Mouse (Mus musculus): Measurements from ENCODE around the gene Atp6v0b. TPM values are rescaled to one million over a fixed set of nuclear protein-coding genes. Genes with fewer than 3 reads are reported as not detected.
A peak's percentile ranks its signal among the peaks of the same experiment; 100 is the strongest.

Gene Atp6v0b
- polyA plus RNA-seq, 2 experiments, result 224 to 262 TPM

DNA sequence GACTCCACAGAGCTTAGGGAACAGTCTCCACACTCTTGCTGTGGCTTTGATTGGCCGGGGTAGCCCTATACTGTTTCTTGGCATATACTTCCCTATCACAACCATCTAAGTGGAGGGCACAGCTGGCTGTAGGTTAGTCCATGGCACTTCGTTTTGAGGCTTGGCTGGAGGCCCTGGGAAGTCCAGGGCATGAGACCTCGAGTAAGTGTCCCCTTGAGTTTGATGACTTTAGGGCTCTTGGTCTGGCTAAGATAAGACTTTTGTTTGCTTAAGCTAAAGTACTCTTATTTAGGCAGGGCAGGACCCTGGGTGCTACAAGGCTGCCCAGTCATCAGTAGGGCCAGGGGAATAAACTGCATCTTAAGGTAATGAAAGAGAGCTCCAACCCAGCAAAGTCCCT lies 11.0 kb upstream of the Atp6v0b start:
- WGBS, result 81% methylated on average over 3 of the region's 3 CpGs
- no peak for DNase-seq (ENCODE audit: low spot score)
- no peak for ATAC-seq (ENCODE audit: low FRiP score, low read depth)
- Histone ChIP-seq H3K36me3 (ENCODE audit: control insufficient read depth, insufficient read depth, low read length) (peaks cover 85% of the 10 kb centered on the region), H3K4me3 (replicated peaks; ENCODE audit: low read length) (no peak overlapping the region), H3K4me2 (replicated peaks; ENCODE audit: low read depth, low read length, severe bottlenecking) (no peak overlapping the region), H3K9ac (ENCODE audit: low read depth, low read length, severe bottlenecking) (no peak overlapping the region), H3K9me3 (ENCODE audit: control insufficient read depth, low read length) (no peaks in the 10 kb centered on the region), H3K27ac (replicated peaks; ENCODE audit: low read depth, low read length) (no peak overlapping the region), H3K4me1 (ENCODE audit: control insufficient read depth, insufficient read depth, low read length) (no peaks in the 10 kb centered on the region), H3K27me3 (ENCODE audit: control insufficient read depth, insufficient read depth, low read length) (no peaks in the 10 kb centered on the region)
- no peak for TF ChIP-seq POLR2A (IDR thresholded peaks at IDR 0.05; ENCODE audit: borderline replicate concordance, extremely low read depth, insufficient read depth, insufficient read length)

- Histone ChIP-seq H3K27ac (replicated peaks; ENCODE audit: low read depth, low read length) (no peak overlapping the region), H3K9ac (ENCODE audit: low read depth, low read length, severe bottlenecking) (no peak overlapping the region), H3K4me3 (replicated peaks; ENCODE audit: low read length) (no peak overlapping the region), H3K36me3 (ENCODE audit: control insufficient read depth, insufficient read depth, low read length) (peaks cover 65% of the 10 kb centered on the region), H3K4me1 (ENCODE audit: control insufficient read depth, insufficient read depth, low read length) (peaks cover 3% of the 10 kb centered on the region; the same call in 1 of the 2 replicates), H3K27me3 (ENCODE audit: control insufficient read depth, insufficient read depth, low read length) (no peaks in the 10 kb centered on the region), H3K4me2 (replicated peaks; ENCODE audit: low read depth, low read length, severe bottlenecking) (no peak overlapping the region), H3K9me3 (ENCODE audit: control insufficient read depth, low read length) (no peaks in the 10 kb centered on the region)
- DNase-seq (ENCODE audit: low spot score) (no peak), ATAC-seq (ENCODE audit: low FRiP score, low read depth) (no peak)
- no peak for TF ChIP-seq POLR2A (IDR thresholded peaks at IDR 0.05; ENCODE audit: borderline replicate concordance, extremely low read depth, insufficient read depth, insufficient read length)
- WGBS, result 96% methylated on average over 6 of the region's 6 CpGs
These were observed 8.9 kb upstream of the Atp6v0b start for GRCm38 (mm10) chr4:117896031-117896430.

DNA sequence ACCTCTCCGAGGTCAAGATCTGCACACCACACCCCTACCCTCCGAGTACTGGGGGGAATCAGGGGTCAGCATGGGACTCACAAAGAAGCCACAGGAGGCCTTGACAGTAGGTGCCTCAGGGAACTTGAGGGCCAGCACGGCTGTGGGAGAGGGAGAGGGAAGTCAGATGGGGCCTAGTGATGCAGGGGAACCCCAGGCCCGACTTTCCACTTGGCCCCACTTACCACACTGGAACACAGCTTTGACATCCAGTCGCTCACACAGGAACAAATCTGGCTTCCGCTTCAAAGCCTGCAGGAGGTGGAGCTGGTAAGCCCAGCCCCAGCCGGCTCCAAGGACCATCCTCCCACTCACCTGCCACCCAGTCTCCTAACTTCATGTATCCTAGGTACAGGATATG lies 8.2 kb upstream of the Atp6v0b start:
- no peaks in the 10 kb centered on the region for H3K9me3 ChIP-seq (ENCODE audit: control insufficient read depth, low read length)
- DNase-seq (ENCODE audit: low spot score) (no peak), ATAC-seq (ENCODE audit: low FRiP score, low read depth) (no peak)
- peaks cover 6% of the 10 kb centered on the region; the same call in 1 of the 2 replicates for H3K4me1 ChIP-seq (ENCODE audit: control insufficient read depth, insufficient read depth, low read length)
- H3K36me3 ChIP-seq (ENCODE audit: control insufficient read depth, insufficient read depth, low read length), result peaks cover 58% of the 10 kb centered on the region
- no peak overlapping the region for H3K4me2 ChIP-seq (replicated peaks; ENCODE audit: low read depth, low read length, severe bottlenecking)
- 81% methylated on average over 7 of the region's 7 CpGs for WGBS
- no peak overlapping the region for H3K27ac ChIP-seq (replicated peaks; ENCODE audit: low read depth, low read length)
- TF ChIP-seq POLR2A (IDR thresholded peaks at IDR 0.05; ENCODE audit: borderline replicate concordance, extremely low read depth, insufficient read depth, insufficient read length), result no peak
- no peak overlapping the region for H3K9ac ChIP-seq (ENCODE audit: low read depth, low read length, severe bottlenecking)
- no peaks in the 10 kb centered on the region for H3K27me3 ChIP-seq (ENCODE audit: control insufficient read depth, insufficient read depth, low read length)
- no peak overlapping the region for H3K4me3 ChIP-seq (replicated peaks; ENCODE audit: low read length)

DNA sequence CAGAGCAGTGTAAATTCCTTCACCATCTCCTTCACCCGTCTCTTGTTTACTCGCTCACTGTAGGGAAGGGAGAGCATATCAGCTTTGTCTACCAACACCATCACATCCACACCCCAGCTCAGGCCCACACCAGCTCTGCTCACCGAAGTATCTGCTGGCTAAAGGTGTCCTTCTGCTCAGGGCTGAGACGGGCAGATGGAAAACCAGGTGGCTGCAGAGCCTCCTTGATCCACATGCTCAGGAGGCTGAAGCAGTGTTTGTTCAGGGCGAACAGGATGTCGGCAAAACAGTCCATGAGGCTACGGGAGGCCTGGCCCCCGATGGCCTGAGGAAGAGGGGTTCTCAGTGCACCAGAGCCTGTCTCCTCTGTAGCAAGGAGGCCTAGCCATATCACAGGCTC lies 7.5 kb upstream of the Atp6v0b start:
- ATAC-seq (ENCODE audit: low FRiP score, low read depth) (no peak), DNase-seq (ENCODE audit: low spot score) (no peak)
- WGBS, result 90% methylated on average over 8 of the region's 8 CpGs
- Histone ChIP-seq H3K27ac (replicated peaks; ENCODE audit: low read depth, low read length) (no peak overlapping the region), H3K9me3 (ENCODE audit: control insufficient read depth, low read length) (no peaks in the 10 kb centered on the region), H3K9ac (ENCODE audit: low read depth, low read length, severe bottlenecking) (no peak overlapping the region), H3K4me3 (replicated peaks; ENCODE audit: low read length) (no peak overlapping the region), H3K4me1 (ENCODE audit: control insufficient read depth, insufficient read depth, low read length) (peaks cover 6% of the 10 kb centered on the region; the same call in 1 of the 2 replicates), H3K4me2 (replicated peaks; ENCODE audit: low read depth, low read length, severe bottlenecking) (no peak overlapping the region), H3K36me3 (ENCODE audit: control insufficient read depth, insufficient read depth, low read length) (peaks cover 57% of the 10 kb centered on the region), H3K27me3 (ENCODE audit: control insufficient read depth, insufficient read depth, low read length) (no peaks in the 10 kb centered on the region)
- no peak for TF ChIP-seq POLR2A (IDR thresholded peaks at IDR 0.05; ENCODE audit: borderline replicate concordance, extremely low read depth, insufficient read depth, insufficient read length)

GRCm38 (mm10) chr4:117893376-117893775 lies 6.2 kb upstream of the Atp6v0b start:
- H3K36me3 ChIP-seq (ENCODE audit: control insufficient read depth, insufficient read depth, low read length), result peaks cover 49% of the 10 kb centered on the region
- H3K9ac ChIP-seq (ENCODE audit: low read depth, low read length, severe bottlenecking), result no peak overlapping the region

DNA sequence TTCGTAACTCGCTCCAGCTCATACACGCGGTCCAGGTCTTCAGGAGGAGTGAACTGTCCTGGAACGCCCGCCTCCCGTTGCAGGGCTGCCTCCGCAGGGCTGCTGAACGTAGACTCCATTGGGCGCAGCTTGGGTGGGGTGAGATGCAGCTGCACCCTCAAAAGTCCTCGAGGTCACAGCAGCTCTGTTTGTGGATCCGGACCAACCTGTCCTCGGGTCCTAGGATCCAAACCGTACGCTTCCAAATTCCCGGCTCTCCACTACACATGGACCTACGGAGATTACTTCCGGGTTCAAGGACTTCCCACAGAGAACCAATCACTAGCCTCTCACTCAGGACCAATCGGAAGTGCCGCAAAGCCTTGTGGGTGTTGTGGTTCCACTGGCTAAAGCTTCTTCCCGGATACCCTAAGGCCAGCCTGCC lies 4.6 kb upstream of the Atp6v0b start, which contains the start of gene Dph2:
Gene Dph2 (minus strand): TSS at position 295 of the 424 bp plus-strand sequence.
- Histone ChIP-seq H3K27ac (replicated peaks; ENCODE audit: low read depth, low read length) (no peak within 1 kb of the TSS), H3K9me3 (ENCODE audit: control insufficient read depth, low read length) (no peaks in the 10 kb centered on the region), H3K27me3 (ENCODE audit: control insufficient read depth, insufficient read depth, low read length) (no peaks in the 10 kb centered on the region), H3K9ac (ENCODE audit: low read depth, low read length, severe bottlenecking) (peak within 1 kb of the TSS; percentile 40), H3K36me3 (ENCODE audit: control insufficient read depth, insufficient read depth, low read length) (peaks cover 36% of the 10 kb centered on the region), H3K4me2 (replicated peaks; ENCODE audit: low read depth, low read length, severe bottlenecking) (peak within 1 kb of the TSS; percentile 64), H3K4me1 (ENCODE audit: control insufficient read depth, insufficient read depth, low read length) (peaks cover 6% of the 10 kb centered on the region; the same call in 1 of the 2 replicates), H3K4me3 (replicated peaks; ENCODE audit: low read length) (peak within 1 kb of the TSS; percentile 56)
- TF ChIP-seq POLR2A (IDR thresholded peaks at IDR 0.05; ENCODE audit: borderline replicate concordance, extremely low read depth, insufficient read depth, insufficient read length), result no peak
- DNase-seq (ENCODE audit: low spot score), result peak; percentile 94
- peak; percentile 85 for ATAC-seq (ENCODE audit: low FRiP score, low read depth)
- WGBS, result under 1% methylated on average over 21 of the region's 21 CpGs

More at GRCm38 (mm10) chr4:117893376-117893775, 6.2 kb upstream of the Atp6v0b start:
- H3K4me3 ChIP-seq (replicated peaks; ENCODE audit: low read length), result no peak overlapping the region
- no peak overlapping the region for H3K4me2 ChIP-seq (replicated peaks; ENCODE audit: low read depth, low read length, severe bottlenecking)
- no peak for ATAC-seq (ENCODE audit: low FRiP score, low read depth)
- no peaks in the 10 kb centered on the region for H3K9me3 ChIP-seq (ENCODE audit: control insufficient read depth, low read length)
- no peak for TF ChIP-seq POLR2A (IDR thresholded peaks at IDR 0.05; ENCODE audit: borderline replicate concordance, extremely low read depth, insufficient read depth, insufficient read length)
- no peak overlapping the region for H3K27ac ChIP-seq (replicated peaks; ENCODE audit: low read depth, low read length)
- no peaks in the 10 kb centered on the region for H3K27me3 ChIP-seq (ENCODE audit: control insufficient read depth, insufficient read depth, low read length)
- H3K4me1 ChIP-seq (ENCODE audit: control insufficient read depth, insufficient read depth, low read length), result peaks cover 6% of the 10 kb centered on the region; the same call in 1 of the 2 replicates
- DNase-seq (ENCODE audit: low spot score), result peak; percentile 79
- 26% methylated on average over 9 of the region's 9 CpGs for WGBS

Data from limb, embryonic 14.5 days (tissue).